Mouse (Mus musculus): ENCODE measurements at regions not wholly inside any gene's neighbourhood (a gene's known extent, or its start where the extent isn't known, plus 50 kb on each side); places are given as distances from the start of the nearest gene placed in this dataset.

DNA sequence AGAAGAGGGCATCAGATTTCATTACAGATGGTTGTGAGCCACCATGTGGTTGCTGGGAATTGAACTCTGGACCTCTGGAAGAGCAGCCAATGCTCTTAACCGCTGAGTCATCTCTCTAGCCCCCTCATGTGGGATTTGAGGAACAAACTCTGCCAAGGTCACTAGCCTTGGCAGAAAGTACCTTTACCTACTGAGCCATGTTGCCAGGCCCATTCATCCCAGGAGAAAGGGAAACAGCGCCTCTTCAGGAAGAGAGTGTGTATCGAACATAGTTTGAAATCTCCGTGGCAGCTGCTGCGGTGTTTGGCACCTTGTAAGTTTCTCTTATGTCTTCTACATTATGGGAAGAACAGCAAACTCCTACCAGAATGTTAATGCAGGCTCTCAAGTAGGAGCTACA is 82.0 kb upstream of the Slc38a2 start:
- Histone ChIP-seq H3K9ac (replicated peaks) (no peak overlapping the region), H3K36me3 (no peaks in the 10 kb centered on the region), H3K4me2 (no peak overlapping the region), H3K27ac (replicated peaks) (no peak overlapping the region), H3K4me1 (no peaks in the 10 kb centered on the region), H3K9me3 (replicated peaks) (no peaks in the 10 kb centered on the region), H3K27me3 (replicated peaks) (no peaks in the 10 kb centered on the region), H3K4me3 (replicated peaks) (no peak overlapping the region)
- no peak for ATAC-seq (ENCODE audit: low FRiP score)
- 72% methylated on average over 5 of the region's 5 CpGs for WGBS

DNA sequence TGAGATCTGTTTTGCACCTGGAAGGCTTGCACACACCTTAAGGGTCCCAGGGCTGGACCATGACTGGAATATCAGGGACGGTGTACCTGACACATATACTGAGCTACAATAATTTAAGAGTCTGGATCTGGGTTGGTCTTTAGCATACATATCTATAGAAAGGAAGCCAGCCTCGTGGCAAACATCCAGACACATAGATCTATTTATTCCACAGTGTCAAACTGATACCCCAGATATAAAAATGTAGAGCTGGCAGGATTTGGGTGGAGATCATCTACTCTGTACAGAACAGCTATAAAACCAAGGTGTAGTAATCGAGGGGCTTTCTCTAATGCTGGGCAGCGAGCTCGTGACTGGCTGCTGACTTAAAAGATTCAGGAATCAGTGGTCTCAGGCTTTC is 81.1 kb upstream of the Slc38a2 start:
- no peaks in the 10 kb centered on the region for H3K36me3 ChIP-seq
- 85% methylated on average over 5 of the region's 5 CpGs for WGBS
- H3K27ac ChIP-seq (replicated peaks), result no peak overlapping the region
- H3K4me2 ChIP-seq, result no peak overlapping the region
- H3K9me3 ChIP-seq (replicated peaks), result no peaks in the 10 kb centered on the region
- no peaks in the 10 kb centered on the region for H3K4me1 ChIP-seq
- no peaks in the 10 kb centered on the region for H3K27me3 ChIP-seq (replicated peaks)
- no peak overlapping the region for H3K4me3 ChIP-seq (replicated peaks)
- H3K9ac ChIP-seq (replicated peaks), result no peak overlapping the region
- ATAC-seq (ENCODE audit: low FRiP score), result no peak

DNA sequence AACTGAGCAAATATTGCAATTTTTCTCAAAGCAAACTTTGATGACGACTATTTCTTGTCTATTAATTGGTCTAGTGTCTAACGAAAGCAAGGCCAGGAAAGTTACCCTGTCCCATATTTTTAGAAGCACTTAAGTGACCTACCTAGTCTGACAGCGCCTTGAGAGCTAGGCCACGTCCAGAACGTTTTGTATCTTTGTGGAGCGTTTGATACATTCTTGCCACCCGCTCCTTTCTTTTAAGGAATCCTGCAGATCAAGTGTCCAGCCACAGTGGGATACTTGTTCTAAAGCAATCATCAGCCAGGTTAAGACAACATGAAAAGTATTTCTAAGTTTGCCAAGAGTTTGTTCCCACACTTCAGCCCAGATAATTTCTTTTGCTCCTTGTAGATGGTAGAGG is 79.8 kb upstream of the Slc38a2 start:
- Histone ChIP-seq H3K4me2 (no peak overlapping the region), H3K4me3 (replicated peaks) (no peak overlapping the region), H3K4me1 (0 out of 2 replicates have a peak, but pooled peaks cover 4% of the 10 kb centered on the region), H3K27me3 (replicated peaks) (no peaks in the 10 kb centered on the region), H3K9me3 (replicated peaks) (no peaks in the 10 kb centered on the region), H3K27ac (replicated peaks) (no peak overlapping the region), H3K9ac (replicated peaks) (no peak overlapping the region), H3K36me3 (no peaks in the 10 kb centered on the region)
- WGBS, result 87% methylated on average over 7 of the region's 7 CpGs
- no peak for ATAC-seq (ENCODE audit: low FRiP score)

DNA sequence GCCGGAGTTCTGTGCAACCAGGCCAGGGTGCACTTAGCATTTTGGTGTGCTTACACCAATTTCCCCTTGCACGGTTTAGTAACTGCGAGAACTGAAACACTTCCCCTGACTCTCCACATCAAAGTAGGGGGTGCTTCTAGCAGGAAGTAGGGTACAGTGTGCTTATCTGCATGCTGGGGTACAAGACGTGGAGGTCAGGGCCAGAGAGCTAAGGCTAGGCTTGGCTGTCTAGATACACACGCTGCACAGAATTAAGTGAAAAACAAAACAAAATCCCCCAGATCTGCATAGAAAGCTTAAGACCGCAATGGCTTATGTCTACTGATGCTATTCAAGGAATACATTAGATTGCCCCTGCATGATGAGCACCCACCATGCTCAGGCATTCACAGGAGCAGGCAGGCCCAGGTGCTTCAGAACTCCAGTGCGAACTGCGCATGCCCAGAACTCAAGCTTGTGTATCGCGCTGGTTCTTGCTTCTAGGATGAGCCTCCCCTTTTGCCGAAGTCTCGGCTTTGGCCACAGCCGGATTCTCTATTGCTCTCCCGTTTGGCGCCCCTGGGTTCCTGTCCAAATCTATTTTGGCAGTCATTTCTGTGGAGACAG is 78.9 kb upstream of the Slc38a2 start:
- no peaks in the 10 kb centered on the region for H3K27me3 ChIP-seq (replicated peaks)
- ATAC-seq (ENCODE audit: low FRiP score), result no peak
- no peak overlapping the region for H3K27ac ChIP-seq (replicated peaks)
- no peak overlapping the region for H3K4me3 ChIP-seq (replicated peaks)
- 94% methylated on average over 15 of the region's 15 CpGs for WGBS
- no peaks in the 10 kb centered on the region for H3K36me3 ChIP-seq
- 0 out of 2 replicates have a peak, but pooled peaks cover 5% of the 10 kb centered on the region for H3K4me1 ChIP-seq
- no peak overlapping the region for H3K9ac ChIP-seq (replicated peaks)
- no peak overlapping the region for H3K4me2 ChIP-seq
- H3K9me3 ChIP-seq (replicated peaks), result no peaks in the 10 kb centered on the region

DNA sequence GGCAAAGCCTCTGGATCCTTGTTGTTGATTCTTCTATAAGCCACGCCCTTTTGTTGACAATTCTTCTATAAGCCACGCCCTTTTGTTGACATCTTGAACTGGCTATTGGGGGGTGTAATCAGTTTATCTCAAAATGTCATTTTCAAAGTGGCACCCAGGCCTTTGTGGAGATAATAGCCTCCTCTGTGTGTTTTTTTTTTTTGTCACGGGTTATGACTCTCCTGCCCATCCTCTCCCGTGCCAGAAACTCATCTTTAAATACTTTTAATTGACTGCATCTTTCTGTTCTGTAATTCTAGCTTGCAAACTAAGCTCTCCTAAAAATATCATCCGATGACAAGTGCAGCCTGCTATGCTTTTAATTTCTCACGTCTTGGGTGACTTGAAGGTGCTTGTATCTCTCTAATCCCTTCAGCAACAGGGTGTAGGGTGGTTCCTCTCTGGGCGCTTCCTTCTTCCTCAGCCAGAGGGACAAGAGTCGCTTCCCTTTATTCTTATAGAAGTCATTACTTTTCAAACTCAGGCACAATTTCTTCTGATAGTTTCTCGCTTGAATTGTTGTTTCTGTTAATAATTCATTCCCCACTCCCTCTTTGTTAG is 77.0 kb upstream of the Slc38a2 start:
- Histone ChIP-seq H3K4me3 (replicated peaks) (no peak overlapping the region), H3K27ac (replicated peaks) (no peak overlapping the region), H3K4me2 (no peak overlapping the region), H3K27me3 (replicated peaks) (no peaks in the 10 kb centered on the region), H3K36me3 (no peaks in the 10 kb centered on the region), H3K9me3 (replicated peaks) (no peaks in the 10 kb centered on the region), H3K9ac (replicated peaks) (no peak overlapping the region), H3K4me1 (0 out of 2 replicates have a peak, but pooled peaks cover 5% of the 10 kb centered on the region)
- WGBS, result 82% methylated on average over 9 of the region's 9 CpGs
- ATAC-seq (ENCODE audit: low FRiP score), result no peak

DNA sequence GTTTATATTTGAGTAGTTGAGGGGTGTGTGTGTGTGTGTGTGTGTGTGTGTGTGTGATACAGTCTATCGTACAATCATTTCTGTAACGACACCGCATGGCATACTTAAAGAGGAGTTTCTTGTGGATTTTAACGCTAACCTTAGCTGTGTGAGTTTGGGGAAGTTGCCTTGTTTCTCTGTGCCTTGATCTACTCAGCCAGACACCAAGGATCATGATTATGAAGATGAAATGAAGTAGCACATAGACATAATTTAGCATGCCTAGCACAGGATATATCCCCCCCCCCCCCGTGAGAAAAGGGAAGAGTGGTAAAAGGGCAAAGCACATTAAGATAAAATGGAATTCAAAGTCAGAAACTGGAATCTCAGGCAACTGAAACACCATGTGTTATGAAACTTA is 75.6 kb upstream of the Slc38a2 start:
- no peak overlapping the region for H3K27ac ChIP-seq (replicated peaks)
- H3K4me3 ChIP-seq (replicated peaks), result no peak overlapping the region
- H3K9ac ChIP-seq (replicated peaks), result no peak overlapping the region
- H3K36me3 ChIP-seq, result no peaks in the 10 kb centered on the region
- ATAC-seq (ENCODE audit: low FRiP score), result no peak
- WGBS, result 83% methylated on average over 5 of the region's 5 CpGs
- no peak overlapping the region for H3K4me2 ChIP-seq
- no peaks in the 10 kb centered on the region for H3K27me3 ChIP-seq (replicated peaks)
- 0 out of 2 replicates have a peak, but pooled peaks cover 5% of the 10 kb centered on the region for H3K4me1 ChIP-seq
- no peaks in the 10 kb centered on the region for H3K9me3 ChIP-seq (replicated peaks)

DNA sequence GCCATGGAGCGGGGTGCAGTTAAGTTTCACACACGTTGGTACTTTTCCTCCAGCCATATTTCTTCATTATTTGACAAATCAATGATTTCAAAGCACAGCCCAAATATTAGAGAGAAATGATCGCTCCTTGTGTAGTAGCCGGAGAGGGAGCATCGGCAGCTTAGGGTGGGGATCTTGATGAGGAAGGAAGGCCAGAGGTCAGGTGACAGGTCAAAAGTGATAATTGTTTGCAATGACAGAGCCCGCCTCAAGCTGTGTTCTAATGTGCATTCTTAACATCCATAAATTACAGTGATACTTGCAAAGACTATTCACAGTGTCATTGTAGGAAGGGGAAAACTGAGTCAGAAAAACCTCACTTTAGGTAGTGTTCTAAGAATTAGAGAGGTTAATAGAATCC is 75.1 kb upstream of the Slc38a2 start:
- Histone ChIP-seq H3K36me3 (no peaks in the 10 kb centered on the region), H3K9ac (replicated peaks) (no peak overlapping the region), H3K27me3 (replicated peaks) (no peaks in the 10 kb centered on the region), H3K27ac (replicated peaks) (no peak overlapping the region), H3K4me1 (0 out of 2 replicates have a peak, but pooled peaks cover 5% of the 10 kb centered on the region), H3K4me3 (replicated peaks) (no peak overlapping the region), H3K4me2 (no peak overlapping the region), H3K9me3 (replicated peaks) (no peaks in the 10 kb centered on the region)
- WGBS, result 49% methylated on average over 6 of the region's 6 CpGs
- ATAC-seq (ENCODE audit: low FRiP score), result no peak

DNA sequence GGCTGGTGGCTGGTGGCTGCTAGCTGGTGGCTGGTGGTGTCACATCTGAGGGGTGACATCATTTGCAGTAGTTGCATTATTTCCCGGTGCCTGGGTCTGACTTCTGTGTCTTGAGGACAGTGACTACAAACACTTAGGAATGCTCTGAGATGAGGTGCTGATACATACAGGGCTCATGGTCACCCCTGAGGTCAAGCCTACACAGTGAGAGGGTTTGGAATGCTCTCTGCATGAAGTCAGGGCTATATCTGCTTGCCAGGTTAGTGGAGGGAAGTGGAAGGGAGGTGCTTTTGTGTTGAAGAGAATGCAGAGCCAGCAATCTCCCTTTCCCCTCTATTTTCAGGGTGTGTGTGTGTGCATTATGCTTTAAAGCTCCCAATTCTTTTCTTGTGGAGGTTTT is 74.1 kb upstream of the Slc38a2 start:
- ATAC-seq (ENCODE audit: low FRiP score), result no peak
- H3K4me1 ChIP-seq, result peaks cover 5% of the 10 kb centered on the region; the same call in 1 of the 2 replicates
- H3K9ac ChIP-seq (replicated peaks), result no peak overlapping the region
- no peaks in the 10 kb centered on the region for H3K27me3 ChIP-seq (replicated peaks)
- H3K36me3 ChIP-seq, result no peaks in the 10 kb centered on the region
- H3K9me3 ChIP-seq (replicated peaks), result no peaks in the 10 kb centered on the region
- no peak overlapping the region for H3K27ac ChIP-seq (replicated peaks)
- WGBS, result 87% methylated on average over 1 of the region's 1 CpGs
- no peak overlapping the region for H3K4me2 ChIP-seq
- no peak overlapping the region for H3K4me3 ChIP-seq (replicated peaks)

DNA sequence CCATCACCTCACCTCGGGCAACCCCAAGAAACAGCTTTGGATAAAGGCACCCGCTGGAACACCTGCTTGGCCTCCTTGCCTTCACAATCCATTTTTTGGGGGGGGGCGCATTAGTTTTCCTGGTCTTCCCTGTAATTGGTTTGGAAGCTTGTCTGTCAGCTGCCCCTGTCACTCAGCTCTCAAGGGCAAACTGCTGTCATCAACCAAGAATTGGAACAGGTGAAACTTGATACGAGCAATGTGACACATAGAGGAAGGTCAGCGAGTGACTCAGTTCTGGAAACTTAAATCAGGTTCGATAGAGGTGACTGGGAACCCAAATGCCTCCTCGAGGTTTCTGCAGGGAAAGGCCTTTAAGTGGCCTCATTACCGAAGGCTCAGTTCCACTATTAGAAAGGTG is 73.2 kb upstream of the Slc38a2 start:
- 89% methylated on average over 8 of the region's 8 CpGs for WGBS
- no peak overlapping the region for H3K4me3 ChIP-seq (replicated peaks)
- H3K27ac ChIP-seq (replicated peaks), result no peak overlapping the region

DNA sequence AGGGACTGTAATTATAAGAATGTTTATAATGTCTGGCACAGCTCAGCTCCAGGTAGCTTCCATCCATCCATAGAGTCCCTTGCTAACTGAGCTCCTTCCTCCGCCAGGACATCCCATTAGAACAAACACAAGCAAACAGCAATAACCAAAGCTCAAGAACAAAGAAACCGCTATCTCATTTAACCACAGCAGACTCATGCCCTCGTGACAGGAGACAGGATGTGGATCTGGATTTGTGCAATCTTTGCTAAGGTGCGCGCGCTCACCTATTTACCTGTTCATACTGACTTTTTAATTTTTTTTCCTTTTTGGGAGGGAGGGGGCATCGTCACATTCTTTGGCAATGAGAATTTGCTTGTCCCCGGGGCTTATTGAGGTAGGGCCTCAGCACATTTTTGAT is 71.3 kb upstream of the Slc38a2 start:
- Histone ChIP-seq H3K4me2 (no peak overlapping the region), H3K4me1 (peaks cover 8% of the 10 kb centered on the region; the same call in 1 of the 2 replicates), H3K9me3 (replicated peaks) (no peaks in the 10 kb centered on the region), H3K27me3 (replicated peaks) (no peaks in the 10 kb centered on the region), H3K27ac (replicated peaks) (no peak overlapping the region), H3K36me3 (no peaks in the 10 kb centered on the region), H3K4me3 (replicated peaks) (no peak overlapping the region), H3K9ac (replicated peaks) (no peak overlapping the region)
- WGBS, result 95% methylated on average over 8 of the region's 8 CpGs
- ATAC-seq (ENCODE audit: low FRiP score), result no peak

More for the DNA sequence above, 73.2 kb upstream of the Slc38a2 start:
- Histone ChIP-seq H3K4me2 (no peak overlapping the region), H3K27me3 (replicated peaks) (no peaks in the 10 kb centered on the region), H3K4me1 (peaks cover 8% of the 10 kb centered on the region; the same call in 1 of the 2 replicates), H3K36me3 (no peaks in the 10 kb centered on the region), H3K9ac (replicated peaks) (no peak overlapping the region), H3K9me3 (replicated peaks) (no peaks in the 10 kb centered on the region)
- ATAC-seq (ENCODE audit: low FRiP score), result no peak

DNA sequence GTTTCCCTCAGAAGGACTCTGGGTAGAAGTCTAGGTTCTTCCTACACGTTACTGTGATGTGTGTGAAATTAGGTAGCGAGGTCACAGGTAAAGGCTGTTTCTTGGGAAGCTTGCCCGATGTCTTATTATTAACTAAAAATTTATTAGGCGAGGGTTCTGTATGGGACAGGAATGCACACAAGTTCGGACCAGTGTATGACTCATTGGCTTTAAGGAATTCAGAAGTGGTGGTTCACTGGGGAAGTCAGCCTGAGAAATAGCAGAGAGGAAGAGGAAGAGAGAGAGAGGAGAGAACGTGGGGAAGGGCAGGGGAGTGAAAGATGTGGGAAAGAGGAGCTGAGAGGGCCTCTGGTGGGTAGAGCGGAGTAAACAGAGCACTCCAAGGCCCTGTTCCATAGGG is 70.8 kb upstream of the Slc38a2 start:
- Histone ChIP-seq H3K4me1 (peaks cover 8% of the 10 kb centered on the region; the same call in 1 of the 2 replicates), H3K9ac (replicated peaks) (no peak overlapping the region), H3K27me3 (replicated peaks) (no peaks in the 10 kb centered on the region), H3K36me3 (no peaks in the 10 kb centered on the region), H3K27ac (replicated peaks) (no peak overlapping the region), H3K4me2 (no peak overlapping the region), H3K9me3 (replicated peaks) (no peaks in the 10 kb centered on the region), H3K4me3 (replicated peaks) (no peak overlapping the region)
- WGBS, result 89% methylated on average over 7 of the region's 7 CpGs
- no peak for ATAC-seq (ENCODE audit: low FRiP score)

DNA sequence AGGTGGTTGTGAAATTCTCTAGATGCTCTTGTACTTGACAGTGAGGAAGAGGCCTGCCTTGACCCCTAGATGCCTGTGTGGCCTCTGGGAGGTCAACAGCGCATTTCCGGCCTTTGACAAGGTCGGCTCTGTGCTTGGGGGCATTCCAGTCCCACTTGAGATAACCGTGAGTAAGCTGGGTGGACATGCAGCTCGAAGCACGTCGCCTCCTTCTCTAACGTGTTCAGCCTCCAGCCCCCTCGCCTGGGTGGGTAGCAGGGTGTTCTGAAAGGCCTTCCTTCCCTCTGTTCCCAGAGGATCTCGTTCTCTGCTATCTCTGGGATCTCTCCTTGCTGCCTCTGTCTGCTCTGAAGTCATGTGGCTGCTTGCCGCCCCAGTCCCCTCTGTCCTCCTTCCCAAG is 70.2 kb upstream of the Slc38a2 start:
- Histone ChIP-seq H3K4me1 (peaks cover 8% of the 10 kb centered on the region; the same call in 1 of the 2 replicates), H3K4me3 (replicated peaks) (no peak overlapping the region), H3K4me2 (no peak overlapping the region), H3K27ac (replicated peaks) (no peak overlapping the region), H3K9me3 (replicated peaks) (no peaks in the 10 kb centered on the region), H3K36me3 (no peaks in the 10 kb centered on the region), H3K27me3 (replicated peaks) (no peaks in the 10 kb centered on the region), H3K9ac (replicated peaks) (no peak overlapping the region)
- ATAC-seq (ENCODE audit: low FRiP score), result no peak
- WGBS, result 92% methylated on average over 11 of the region's 11 CpGs

Measured in neural tube, embryonic 15.5 days (tissue).